Mouse (Mus musculus): ENCODE results near the gene Hspb6.

Hspb6 gene

GRCm38 (mm10) chr7:30552102-30553020 is at the start of gene Hspb6, which contains the start of gene Proser3:
Gene Hspb6, plus strand, starts transcription at chr7:30552178.
Gene Proser3, minus strand, starts transcription at chr7:30552299.
- peak; percentile 94 for DNase-seq (ENCODE audit: extremely low spot score, low read depth, low spot score)

- DNase-seq (ENCODE audit: extremely low spot score, low read depth, low spot score), result no peak
Observed at GRCm38 (mm10) chr7:30508061-30508460, 43.9 kb upstream of the Hspb6 start.

- no peak for DNase-seq (ENCODE audit: extremely low spot score, low read depth, low spot score)
Observed at GRCm38 (mm10) chr7:30515003-30515760, 36.8 kb upstream of the Hspb6 start.

GRCm38 (mm10) chr7:30518325-30518724 is 33.7 kb upstream of the Hspb6 start:
- no peak for DNase-seq (ENCODE audit: extremely low spot score, low read depth, low spot score)

GRCm38 (mm10) chr7:30520396-30520795 is 31.6 kb upstream of the Hspb6 start:
- DNase-seq (ENCODE audit: extremely low spot score, low read depth, low spot score), result no peak

GRCm38 (mm10) chr7:30520856-30521255 is 31.1 kb upstream of the Hspb6 start:
- DNase-seq (ENCODE audit: extremely low spot score, low read depth, low spot score), result no peak

GRCm38 (mm10) chr7:30522871-30523270 is 29.1 kb upstream of the Hspb6 start:
- no peak for DNase-seq (ENCODE audit: extremely low spot score, low read depth, low spot score)

GRCm38 (mm10) chr7:30524487-30524886 is 27.5 kb upstream of the Hspb6 start:
- DNase-seq (ENCODE audit: extremely low spot score, low read depth, low spot score), result no peak

- no peak for DNase-seq (ENCODE audit: extremely low spot score, low read depth, low spot score)
Observed at GRCm38 (mm10) chr7:30525954-30526353, 26.0 kb upstream of the Hspb6 start.

- no peak for DNase-seq (ENCODE audit: extremely low spot score, low read depth, low spot score)
Observed at GRCm38 (mm10) chr7:30526399-30526798, 25.6 kb upstream of the Hspb6 start.

GRCm38 (mm10) chr7:30526981-30527380 is 25.0 kb upstream of the Hspb6 start:
- DNase-seq (ENCODE audit: extremely low spot score, low read depth, low spot score), result no peak

GRCm38 (mm10) chr7:30531291-30531815 is 20.6 kb upstream of the Hspb6 start:
- no peak for DNase-seq (ENCODE audit: extremely low spot score, low read depth, low spot score)

- no peak for DNase-seq (ENCODE audit: extremely low spot score, low read depth, low spot score)
Observed at GRCm38 (mm10) chr7:30532931-30533330, 19.0 kb upstream of the Hspb6 start.

- DNase-seq (ENCODE audit: extremely low spot score, low read depth, low spot score), result no peak
Observed at GRCm38 (mm10) chr7:30533941-30534632, 17.9 kb upstream of the Hspb6 start.

GRCm38 (mm10) chr7:30534633-30535577 is 17.1 kb upstream of the Hspb6 start, which contains the start of gene Arhgap33:
Gene Arhgap33, minus strand, starts transcription at chr7:30535060.
- peak; percentile 92 for DNase-seq (ENCODE audit: extremely low spot score, low read depth, low spot score)

- DNase-seq (ENCODE audit: extremely low spot score, low read depth, low spot score), result no peak
Observed at GRCm38 (mm10) chr7:30540572-30540971, 11.4 kb upstream of the Hspb6 start.

GRCm38 (mm10) chr7:30544327-30544726 is 7.7 kb upstream of the Hspb6 start:
- DNase-seq (ENCODE audit: extremely low spot score, low read depth, low spot score), result no peak

GRCm38 (mm10) chr7:30549880-30550279 is 2.1 kb upstream of the Hspb6 start:
- DNase-seq (ENCODE audit: extremely low spot score, low read depth, low spot score), result no peak

GRCm38 (mm10) chr7:30550603-30551002 is 1.4 kb upstream of the Hspb6 start:
- no peak for DNase-seq (ENCODE audit: extremely low spot score, low read depth, low spot score)

Measured in hindlimb bud, embryonic 11.5 days (tissue).